Mouse (Mus musculus): ENCODE results near the gene Mgat5. TPM values are rescaled to one million over a fixed set of nuclear protein-coding genes. Genes with fewer than 3 reads are reported as not detected.

Mgat5 gene
- total RNA-seq, 1 experiment, result 11.0 TPM

DNA sequence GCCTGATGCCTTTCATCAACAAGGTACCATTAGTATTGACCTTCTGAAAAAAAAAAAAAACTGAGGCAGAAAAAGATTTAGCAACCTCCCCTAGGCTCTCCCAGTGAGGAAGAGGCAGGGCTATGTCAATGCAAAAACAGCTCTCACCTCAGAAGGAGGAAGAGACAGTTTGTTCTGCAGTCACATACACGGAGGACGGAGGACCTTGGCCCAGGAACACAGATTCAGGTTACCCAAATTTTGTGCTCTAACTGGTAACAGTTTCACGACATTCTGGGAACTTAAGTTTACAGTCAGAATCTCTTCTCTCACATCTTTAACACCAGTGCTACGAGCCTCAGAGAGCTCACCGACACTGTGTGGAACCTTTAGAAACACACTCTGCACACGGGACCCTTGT is 307.9 kb downstream of the Mgat5 start:
- in situ Hi-C loops (cut with MboI; ENCODE audit: low sequenced_read_pairs in 2 of 2, unreplicated experiment in 2 of 2), result loop anchor here in 1 of 2 experiments (25.0 kb wide), 1 partner anchor 250 kb away; the partner anchor contains the start of gene Ccnt2

DNA sequence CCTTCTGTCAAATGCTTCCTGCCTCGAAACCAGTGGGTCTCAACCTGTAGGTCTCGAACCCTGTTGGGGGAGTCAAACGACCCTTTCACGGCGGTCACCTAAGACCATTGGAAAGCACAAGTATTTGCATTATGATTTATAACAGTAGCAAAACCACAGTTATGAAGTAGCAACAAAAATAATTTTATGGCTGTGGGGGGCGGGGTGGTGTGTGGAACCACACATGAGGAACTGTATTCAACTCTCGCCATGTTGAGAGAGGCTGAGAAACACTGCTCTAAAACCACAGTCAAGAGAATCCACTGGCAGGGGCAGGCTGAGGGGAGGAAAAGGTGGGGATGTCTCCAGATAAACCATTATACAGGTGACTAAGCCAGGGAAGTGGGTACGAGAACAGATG is 308.3 kb downstream of the Mgat5 start:
- DNase-seq (ENCODE audit: low read depth, low spot score), result no peak
- H3K9me3 ChIP-seq (ENCODE audit: control insufficient read depth, insufficient read depth, low read depth, low read length), result no peaks in the 10 kb centered on the region
- no peak overlapping the region for H3K4me3 ChIP-seq (ENCODE audit: insufficient read depth in 1 of 2, low read depth in 1 of 2, low read length in 2 of 2, poor library complexity in 1 of 2, severe bottlenecking in 1 of 2)
- no peaks in the 10 kb centered on the region for H3K4me1 ChIP-seq (ENCODE audit: control insufficient read depth in 2 of 2, insufficient read depth in 2 of 2, low read length in 2 of 2, poor library complexity in 1 of 2)
- in situ Hi-C loops (cut with MboI; ENCODE audit: low sequenced_read_pairs in 2 of 2, unreplicated experiment in 2 of 2), result loop anchor here in 1 of 2 experiments (25.0 kb wide), 1 partner anchor 249 kb away; the partner anchor contains the start of gene Ccnt2
- H3K27ac ChIP-seq (ENCODE audit: insufficient read depth, low read depth, low read length, poor library complexity, severe bottlenecking), result no peak overlapping the region
- no peak overlapping the region for H3K9ac ChIP-seq (ENCODE audit: insufficient read depth, low read depth, low read length, poor library complexity, severe bottlenecking)
- TF ChIP-seq ZNF384 (IDR thresholded peaks at IDR 0.05; ENCODE audit: low read depth, low read length), result no peak
- TF ChIP-seq MAFK (IDR thresholded peaks at IDR 0.05; ENCODE audit: insufficient read depth, low read depth, low read length), result no peak
- no peak for TF ChIP-seq HCFC1 (IDR thresholded peaks at IDR 0.05; ENCODE audit: borderline replicate concordance, insufficient read depth, low read length)
- TF ChIP-seq ZC3H11A (IDR thresholded peaks at IDR 0.05; ENCODE audit: borderline replicate concordance, low read depth, low read length), result no peak
- no peak for TF ChIP-seq CHD2 (IDR thresholded peaks at IDR 0.05; ENCODE audit: low read depth, low read length)
- no peaks in the 10 kb centered on the region for H3K36me3 ChIP-seq (ENCODE audit: control insufficient read depth, insufficient read depth, low read length, poor library complexity, severe bottlenecking)

More for the DNA sequence above, 307.9 kb downstream of the Mgat5 start:
- H3K36me3 ChIP-seq (ENCODE audit: control insufficient read depth, insufficient read depth, low read length, poor library complexity, severe bottlenecking), result no peaks in the 10 kb centered on the region
- no peaks in the 10 kb centered on the region; a peak in 1 of 4 replicates for H3K4me1 ChIP-seq (ENCODE audit: control insufficient read depth in 2 of 2, insufficient read depth in 2 of 2, low read length in 2 of 2, poor library complexity in 1 of 2)
- H3K27ac ChIP-seq (ENCODE audit: insufficient read depth, low read depth, low read length, poor library complexity, severe bottlenecking), result no peak overlapping the region
- H3K4me3 ChIP-seq (ENCODE audit: insufficient read depth in 1 of 2, low read depth in 1 of 2, low read length in 2 of 2, poor library complexity in 1 of 2, severe bottlenecking in 1 of 2), result no peak overlapping the region
- TF ChIP-seq ZC3H11A (IDR thresholded peaks at IDR 0.05; ENCODE audit: borderline replicate concordance, low read depth, low read length), result no peak
- TF ChIP-seq ZNF384 (IDR thresholded peaks at IDR 0.05; ENCODE audit: low read depth, low read length), result no peak
- no peak for TF ChIP-seq MAFK (IDR thresholded peaks at IDR 0.05; ENCODE audit: insufficient read depth, low read depth, low read length)
- no peak for TF ChIP-seq HCFC1 (IDR thresholded peaks at IDR 0.05; ENCODE audit: borderline replicate concordance, insufficient read depth, low read length)
- TF ChIP-seq CHD2 (IDR thresholded peaks at IDR 0.05; ENCODE audit: low read depth, low read length), result no peak
- DNase-seq (ENCODE audit: low read depth, low spot score), result no peak
- H3K9me3 ChIP-seq (ENCODE audit: control insufficient read depth, insufficient read depth, low read depth, low read length), result no peaks in the 10 kb centered on the region
- no peak overlapping the region for H3K9ac ChIP-seq (ENCODE audit: insufficient read depth, low read depth, low read length, poor library complexity, severe bottlenecking)

DNA sequence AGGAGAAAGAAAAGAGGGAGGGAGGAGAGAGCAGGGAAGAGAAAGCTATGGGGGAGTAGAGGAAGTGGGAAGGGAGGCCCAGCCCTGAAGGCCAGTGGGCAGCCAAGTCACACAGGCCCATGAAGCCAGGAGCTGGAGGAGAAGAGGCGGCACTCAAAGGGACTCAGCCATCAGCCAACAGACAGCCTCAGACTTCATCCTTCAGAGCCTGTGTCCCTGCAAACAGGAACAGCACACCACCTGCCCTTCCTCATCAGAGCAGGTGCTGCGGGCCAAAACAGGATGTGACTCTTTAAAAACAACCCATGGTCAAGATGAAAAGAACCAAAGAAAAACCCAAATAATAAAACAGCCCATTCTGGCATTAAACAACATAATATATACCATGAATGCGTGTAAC is 308.8 kb downstream of the Mgat5 start:
- Histone ChIP-seq H3K36me3 (ENCODE audit: control insufficient read depth, insufficient read depth, low read length, poor library complexity, severe bottlenecking) (no peaks in the 10 kb centered on the region), H3K9me3 (ENCODE audit: control insufficient read depth, insufficient read depth, low read depth, low read length) (no peaks in the 10 kb centered on the region), H3K4me3 (ENCODE audit: insufficient read depth in 1 of 2, low read depth in 1 of 2, low read length in 2 of 2, poor library complexity in 1 of 2, severe bottlenecking in 1 of 2) (no peak overlapping the region), H3K9ac (ENCODE audit: insufficient read depth, low read depth, low read length, poor library complexity, severe bottlenecking) (no peak overlapping the region), H3K27ac (ENCODE audit: insufficient read depth, low read depth, low read length, poor library complexity, severe bottlenecking) (no peak overlapping the region), H3K4me1 (ENCODE audit: control insufficient read depth in 2 of 2, insufficient read depth in 2 of 2, low read length in 2 of 2, poor library complexity in 1 of 2) (no peaks in the 10 kb centered on the region)
- in situ Hi-C loops (cut with MboI; ENCODE audit: low sequenced_read_pairs in 2 of 2, unreplicated experiment in 2 of 2), result loop anchor here in 1 of 2 experiments (25.0 kb wide), 1 partner anchor 249 kb away; the partner anchor contains the start of gene Ccnt2
- TF ChIP-seq ZNF384 (IDR thresholded peaks at IDR 0.05; ENCODE audit: low read depth, low read length) (no peak), MAFK (IDR thresholded peaks at IDR 0.05; ENCODE audit: insufficient read depth, low read depth, low read length) (no peak), ZC3H11A (IDR thresholded peaks at IDR 0.05; ENCODE audit: borderline replicate concordance, low read depth, low read length) (no peak), HCFC1 (IDR thresholded peaks at IDR 0.05; ENCODE audit: borderline replicate concordance, insufficient read depth, low read length) (no peak), CHD2 (IDR thresholded peaks at IDR 0.05; ENCODE audit: low read depth, low read length) (no peak)
- no peak for DNase-seq (ENCODE audit: low read depth, low spot score)

DNA sequence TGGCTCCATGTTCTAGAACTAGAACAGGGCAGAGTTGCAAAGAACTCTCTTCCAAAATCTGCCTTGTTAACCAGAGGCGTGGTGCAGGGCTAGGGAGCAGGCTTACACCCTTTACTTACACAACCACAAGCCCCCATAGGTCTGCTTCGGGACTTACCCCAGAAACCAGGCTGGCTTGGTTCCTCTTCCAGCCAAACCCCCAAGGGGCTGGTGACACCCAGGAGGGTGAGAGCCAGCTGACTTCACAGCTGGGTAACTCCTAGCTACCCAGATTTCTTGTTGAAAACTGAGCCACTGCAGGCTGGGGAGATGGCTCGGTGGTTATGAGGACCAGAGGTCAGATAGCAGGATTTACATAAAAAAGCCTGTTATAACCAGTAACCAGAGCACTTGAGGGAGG is 309.7 kb downstream of the Mgat5 start:
- Histone ChIP-seq H3K4me1 (ENCODE audit: control insufficient read depth in 2 of 2, insufficient read depth in 2 of 2, low read length in 2 of 2, poor library complexity in 1 of 2) (no peaks in the 10 kb centered on the region), H3K9ac (ENCODE audit: insufficient read depth, low read depth, low read length, poor library complexity, severe bottlenecking) (no peak overlapping the region), H3K36me3 (ENCODE audit: control insufficient read depth, insufficient read depth, low read length, poor library complexity, severe bottlenecking) (no peaks in the 10 kb centered on the region), H3K27ac (ENCODE audit: insufficient read depth, low read depth, low read length, poor library complexity, severe bottlenecking) (no peak overlapping the region), H3K4me3 (ENCODE audit: insufficient read depth in 1 of 2, low read depth in 1 of 2, low read length in 2 of 2, poor library complexity in 1 of 2, severe bottlenecking in 1 of 2) (no peak overlapping the region), H3K9me3 (ENCODE audit: control insufficient read depth, insufficient read depth, low read depth, low read length) (no peaks in the 10 kb centered on the region)
- TF ChIP-seq CHD2 (IDR thresholded peaks at IDR 0.05; ENCODE audit: low read depth, low read length), result no peak
- no peak for TF ChIP-seq ZC3H11A (IDR thresholded peaks at IDR 0.05; ENCODE audit: borderline replicate concordance, low read depth, low read length)
- TF ChIP-seq HCFC1 (IDR thresholded peaks at IDR 0.05; ENCODE audit: borderline replicate concordance, insufficient read depth, low read length), result no peak
- TF ChIP-seq ZNF384 (IDR thresholded peaks at IDR 0.05; ENCODE audit: low read depth, low read length), result no peak
- TF ChIP-seq MAFK (IDR thresholded peaks at IDR 0.05; ENCODE audit: insufficient read depth, low read depth, low read length), result no peak
- DNase-seq (ENCODE audit: low read depth, low spot score), result no peak
- in situ Hi-C loops (cut with MboI; ENCODE audit: low sequenced_read_pairs in 2 of 2, unreplicated experiment in 2 of 2), result loop anchor here in 1 of 2 experiments (25.0 kb wide), 1 partner anchor 248 kb away; the partner anchor contains the start of gene Ccnt2
